ENCODE assay signal across 8 mouse cellular contexts in genomic region chr8:72761322-72762051, GRCm38 (mm10). TPM values are rescaled to one million over a fixed set of nuclear protein-coding genes. Genes with fewer than 3 reads are reported as not detected.
DNase-seq lines count a peak whose midpoint lies in the region; ATAC-seq lines count a peak whose summit lies in the region.

Gene F2rl3 (plus strand): TSS chr8:72761880.

- peak within 1 kb of the TSS; percentile 43; the same call in 1 of the 2 replicates for H3K27ac ChIP-seq in liver, embryonic 11.5 days (ENCODE audit: low read depth, low read length)
- peak within 1 kb of the TSS; percentile 54; the same call in 1 of the 2 replicates for H3K27ac ChIP-seq in kidney, embryonic 15.5 days
- H3K27ac ChIP-seq in stomach, embryonic 16.5 days (ENCODE audit: low read length) = peak within 1 kb of the TSS; percentile 4; the same call in 1 of the 2 replicates
- no peak within 1 kb of the TSS for H3K27ac ChIP-seq in midbrain, embryonic 15.5 days
- no peak within 1 kb of the TSS for H3K27ac ChIP-seq in midbrain, embryonic 16.5 days (ENCODE audit: low read length)

- peaks cover 10% of the 10 kb centered on the region for H3K36me3 ChIP-seq in liver, embryonic 11.5 days (ENCODE audit: control insufficient read depth, insufficient read depth, low read length)
- peaks cover 29% of the 10 kb centered on the region for H3K36me3 ChIP-seq in kidney, embryonic 15.5 days
- H3K36me3 ChIP-seq in stomach, embryonic 16.5 days (ENCODE audit: control insufficient read depth, insufficient read depth, low read length) = peaks cover 16% of the 10 kb centered on the region; the same call in 1 of the 2 replicates
- H3K36me3 ChIP-seq in midbrain, embryonic 15.5 days (replicated peaks) = peaks cover 10% of the 10 kb centered on the region; the same call in 1 of the 2 replicates
- peaks cover 23% of the 10 kb centered on the region for H3K36me3 ChIP-seq in midbrain, embryonic 16.5 days (ENCODE audit: control insufficient read depth, insufficient read depth, low read length)

- peaks cover 2% of the 10 kb centered on the region for H3K4me1 ChIP-seq in liver, embryonic 11.5 days (replicated peaks; ENCODE audit: control insufficient read depth, insufficient read depth, low read length)
- H3K4me1 ChIP-seq in kidney, embryonic 15.5 days = no peaks in the 10 kb centered on the region
- H3K4me1 ChIP-seq in stomach, embryonic 16.5 days (ENCODE audit: control insufficient read depth, insufficient read depth, low read length) = no peaks in the 10 kb centered on the region
- no peaks in the 10 kb centered on the region for H3K4me1 ChIP-seq in midbrain, embryonic 15.5 days
- no peaks in the 10 kb centered on the region for H3K4me1 ChIP-seq in midbrain, embryonic 16.5 days (ENCODE audit: control insufficient read depth, insufficient read depth, low read length)

- 47% methylated on average over 7 of the region's 7 CpGs for WGBS in liver, embryonic 11.5 days
- 64% methylated on average over 7 of the region's 7 CpGs for WGBS in kidney, embryonic 15.5 days
- whole genome bisulfite sequencing in stomach, embryonic 16.5 days = 72% methylated on average over 7 of the region's 7 CpGs
- WGBS in midbrain, embryonic 15.5 days = 89% methylated on average over 7 of the region's 7 CpGs
- 88% methylated on average over 7 of the region's 7 CpGs for whole genome bisulfite sequencing in midbrain, embryonic 16.5 days

- no peaks in the 10 kb centered on the region for H3K9me3 ChIP-seq in liver, embryonic 11.5 days (ENCODE audit: control insufficient read depth, low read length)
- no peaks in the 10 kb centered on the region for H3K9me3 ChIP-seq in kidney, embryonic 15.5 days (replicated peaks)
- no peaks in the 10 kb centered on the region for H3K9me3 ChIP-seq in stomach, embryonic 16.5 days (replicated peaks; ENCODE audit: control insufficient read depth, low read length)
- H3K9me3 ChIP-seq in midbrain, embryonic 15.5 days = no peaks in the 10 kb centered on the region
- H3K9me3 ChIP-seq in midbrain, embryonic 16.5 days (replicated peaks; ENCODE audit: control insufficient read depth, low read length, poor library complexity, severe bottlenecking) = no peaks in the 10 kb centered on the region

- DNase-seq in liver, embryonic 11.5 days (ENCODE audit: low spot score) = no peak
- no peak for DNase-seq in liver
- DNase-seq in heart, adult 8-10 months (ENCODE audit: low spot score) = peak; percentile 22
- DNase-seq in spleen, postnatal 14 days (ENCODE audit: low spot score in 2 of 2) = no peak

- peak; percentile 46; the same call in 1 of the 2 replicates for ATAC-seq in liver, embryonic 11.5 days (replicated peaks; ENCODE audit: low FRiP score)
- no peak for ATAC-seq in kidney, embryonic 15.5 days (replicated peaks; ENCODE audit: low FRiP score)
- no peak for ATAC-seq in stomach, embryonic 16.5 days (ENCODE audit: insufficient read depth, low FRiP score)
- no peak for ATAC-seq in midbrain, embryonic 15.5 days (replicated peaks)
- ATAC-seq in midbrain, embryonic 16.5 days = no peak

- H3K4me3 ChIP-seq in liver, embryonic 11.5 days (ENCODE audit: low read depth, low read length) = peak within 1 kb of the TSS; percentile 33
- no peak within 1 kb of the TSS; the same call in 1 of the 2 replicates for H3K4me3 ChIP-seq in kidney, embryonic 15.5 days (replicated peaks)
- H3K4me3 ChIP-seq in stomach, embryonic 16.5 days (replicated peaks; ENCODE audit: low read length) = no peak within 1 kb of the TSS
- no peak within 1 kb of the TSS for H3K4me3 ChIP-seq in midbrain, embryonic 15.5 days
- no peak within 1 kb of the TSS for H3K4me3 ChIP-seq in midbrain, embryonic 16.5 days (ENCODE audit: low read depth, low read length)

- H3K27me3 ChIP-seq in liver, embryonic 11.5 days (replicated peaks; ENCODE audit: control insufficient read depth, insufficient read depth, low read length) = no peaks in the 10 kb centered on the region
- no peaks in the 10 kb centered on the region for H3K27me3 ChIP-seq in kidney, embryonic 15.5 days
- H3K27me3 ChIP-seq in stomach, embryonic 16.5 days (ENCODE audit: control insufficient read depth, insufficient read depth, low read length) = no peaks in the 10 kb centered on the region
- no peaks in the 10 kb centered on the region for H3K27me3 ChIP-seq in midbrain, embryonic 15.5 days (replicated peaks)
- peaks cover 4% of the 10 kb centered on the region; the same call in 1 of the 2 replicates for H3K27me3 ChIP-seq in midbrain, embryonic 16.5 days (ENCODE audit: control insufficient read depth, insufficient read depth, low read depth, low read length)

- H3K9ac ChIP-seq in liver, embryonic 11.5 days (ENCODE audit: low read depth, low read length) = peak within 1 kb of the TSS; percentile 16; the same call in 1 of the 2 replicates
- H3K9ac ChIP-seq in kidney, embryonic 15.5 days = no peak within 1 kb of the TSS
- no peak within 1 kb of the TSS for H3K9ac ChIP-seq in stomach, embryonic 16.5 days (ENCODE audit: low read length)
- H3K9ac ChIP-seq in midbrain, embryonic 15.5 days = no peak within 1 kb of the TSS
- no peak within 1 kb of the TSS for H3K9ac ChIP-seq in midbrain, embryonic 16.5 days (ENCODE audit: low read depth, low read length)

- H3K4me2 ChIP-seq in liver, embryonic 11.5 days = peak within 1 kb of the TSS; percentile 38
- H3K4me2 ChIP-seq in kidney, embryonic 15.5 days = peak within 1 kb of the TSS; percentile 28; the same call in 1 of the 2 replicates
- no peak within 1 kb of the TSS for H3K4me2 ChIP-seq in stomach, embryonic 16.5 days (ENCODE audit: low read depth, low read length)
- H3K4me2 ChIP-seq in midbrain, embryonic 15.5 days = no peak within 1 kb of the TSS
- no peak within 1 kb of the TSS for H3K4me2 ChIP-seq in midbrain, embryonic 16.5 days (ENCODE audit: low read length)

RNA-seq across cellular contexts. Expression of gene F2rl3, which starts in this region (rescaled TPM):
- polyA plus RNA-seq in liver, embryonic 11.5 days (2014; fragmentation: Nextera tagmentation; extraction: Ambion mirVana) = 8.5 and 8.6 TPM in 2 replicates
- 1 to 10 TPM in 1 of 4 experiments, under 1 TPM in 3; 0.63 to 1.7 (median 0.76) TPM for total RNA-seq in heart, adult 8-10 months (2022)
- 3.5 and 3.6 TPM in 2 replicates for polyA plus RNA-seq in kidney, embryonic 15.5 days (2015; fragmentation: Nextera tagmentation; extraction: Ambion mirVana)
- 3.2 and 3.3 TPM in 2 replicates for polyA plus RNA-seq in stomach, embryonic 16.5 days (2015; fragmentation: Nextera tagmentation; extraction: Ambion mirVana)
- polyA plus RNA-seq in midbrain, embryonic 15.5 days (2015; fragmentation: Nextera tagmentation; extraction: Ambion mirVana) = 0.59 and 0.69 TPM in 2 replicates
- polyA plus RNA-seq in midbrain, embryonic 16.5 days (2015; fragmentation: Nextera tagmentation; extraction: Ambion mirVana) = 0.39 and 0.48 TPM in 2 replicates

Comparison
In these comparisons a context has a peak if more than half of its experiments do, and no peak if none do; other contexts are left out.
1. H3K27ac ChIP-seq: peak in liver, embryonic 11.5 days (single experiment), kidney, embryonic 15.5 days (single experiment) and stomach, embryonic 16.5 days (single experiment); none in midbrain, embryonic 15.5 days (single experiment) and midbrain, embryonic 16.5 days (single experiment).
2. H3K4me2 ChIP-seq: peak in liver, embryonic 11.5 days (single experiment) and kidney, embryonic 15.5 days (single experiment); none in stomach, embryonic 16.5 days (single experiment), midbrain, embryonic 15.5 days (single experiment) and midbrain, embryonic 16.5 days (single experiment).